Mouse (Mus musculus) retina, postnatal 7 days (tissue): ENCODE measurements around the gene Tvp23b.

Source experiments
- DNase-seq: peaks from one replicate; pipeline ENCODE4 v3.0.0-alpha.2; 2012; ENCODE audit warnings: low read depth, low spot score

The Tvp23b gene

GRCm38 (mm10) chr11:62943538-62943937 is 64.3 kb downstream of the Tvp23b start:
- DNase-seq: no peak

GRCm38 (mm10) chr11:62945514-62945913 is 66.3 kb downstream of the Tvp23b start:
- DNase-seq: no peak

- no peak for DNase-seq
Measured at GRCm38 (mm10) chr11:62949548-62949947, 70.3 kb downstream of the Tvp23b start.

DNA sequence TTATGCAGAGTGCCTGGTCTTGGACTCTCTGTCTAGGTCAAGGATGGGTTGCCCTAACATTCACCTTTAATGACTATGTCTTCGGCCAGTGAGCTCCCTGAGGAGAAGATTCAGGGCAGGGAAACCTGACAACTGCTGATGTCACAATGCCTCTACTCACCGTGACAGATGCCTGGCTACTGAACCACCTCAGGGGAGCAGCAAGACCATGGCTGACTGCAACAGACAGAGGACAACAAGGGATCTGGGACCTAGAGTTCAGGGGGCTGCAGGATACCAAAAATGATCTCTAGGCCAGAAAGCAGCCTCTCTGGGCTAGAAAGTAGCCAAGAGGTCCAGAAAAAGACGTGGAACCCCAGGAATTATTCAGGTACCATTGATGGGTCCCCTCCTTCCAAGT is 71.8 kb downstream of the Tvp23b start, which contains the start of gene Cdrt4:
Gene Cdrt4 (plus strand): TSS at position 182 of the 400 bp plus-strand sequence.
- no peak for DNase-seq

GRCm38 (mm10) chr11:62954766-62955165 is 75.5 kb downstream of the Tvp23b start:
- DNase-seq: no peak

- no peak for DNase-seq
Measured at GRCm38 (mm10) chr11:62955186-62955585, 75.9 kb downstream of the Tvp23b start.

- no peak for DNase-seq
Measured at GRCm38 (mm10) chr11:62955776-62956175, 76.5 kb downstream of the Tvp23b start.

DNA sequence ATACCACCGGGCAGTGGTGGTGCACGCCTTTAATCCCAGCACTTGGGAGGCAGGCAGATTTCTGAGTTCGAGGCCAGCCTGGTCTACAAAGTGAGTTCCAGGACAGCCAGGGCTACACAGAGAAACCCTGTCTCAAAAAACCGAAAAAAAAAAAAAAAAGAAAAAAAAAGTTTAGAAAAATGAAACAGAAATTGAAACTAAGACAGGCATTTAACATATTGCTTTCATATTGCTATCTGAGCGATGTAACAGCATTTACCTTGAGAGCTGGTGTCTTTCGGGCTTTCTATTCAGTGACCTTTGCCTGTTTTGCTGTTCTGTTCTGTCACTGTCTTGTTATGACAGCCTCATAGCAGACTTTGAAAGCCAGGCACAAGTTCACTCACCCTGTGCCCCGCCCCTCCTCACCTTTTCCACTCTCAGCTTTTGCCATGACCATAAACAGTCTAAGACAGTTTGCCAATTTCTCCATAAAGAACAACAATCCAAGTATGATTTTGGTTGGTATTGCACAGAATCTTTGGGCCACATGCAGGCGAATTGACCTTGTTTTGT is 78.4 kb downstream of the Tvp23b start:
- no peak for DNase-seq

- DNase-seq: no peak
Measured at GRCm38 (mm10) chr11:62963292-62963691, 84.0 kb downstream of the Tvp23b start.

GRCm38 (mm10) chr11:62966424-62966764 is 87.1 kb downstream of the Tvp23b start:
- DNase-seq: no peak
